Mouse (Mus musculus): ENCODE results near the gene Cryaa.

The Cryaa gene

GRCm38 (mm10) chr17:31677507-31677906 is at the start of gene Cryaa:
TSS of gene Cryaa (plus strand) at chr17:31677807.
- no peak for DNase-seq

GRCm38 (mm10) chr17:31627961-31628360 is 49.6 kb upstream of the Cryaa start:
- DNase-seq: no peak

- no peak for DNase-seq
These were observed 46.4 kb upstream of the Cryaa start for GRCm38 (mm10) chr17:31631081-31631800.

GRCm38 (mm10) chr17:31633007-31633406 is 44.6 kb upstream of the Cryaa start:
- no peak for DNase-seq

GRCm38 (mm10) chr17:31634896-31635295 is 42.7 kb upstream of the Cryaa start:
- DNase-seq: no peak

- no peak for DNase-seq
These were observed 41.8 kb upstream of the Cryaa start for GRCm38 (mm10) chr17:31635781-31636180.

- peak; percentile 16 for DNase-seq
These were observed 41.2 kb upstream of the Cryaa start for GRCm38 (mm10) chr17:31636277-31636941.

- DNase-seq: peak; percentile 84
These were observed 40.4 kb upstream of the Cryaa start, which contains the start of gene Cbs for GRCm38 (mm10) chr17:31636942-31637811. TSS of gene Cbs (minus strand) at chr17:31637238.

GRCm38 (mm10) chr17:31637866-31638570 is 39.6 kb upstream of the Cryaa start:
- DNase-seq: no peak

- DNase-seq: no peak
These were observed 38.0 kb upstream of the Cryaa start for GRCm38 (mm10) chr17:31639651-31640050.

GRCm38 (mm10) chr17:31642331-31642730 is 35.3 kb upstream of the Cryaa start:
- no peak for DNase-seq

GRCm38 (mm10) chr17:31642913-31643312 is 34.7 kb upstream of the Cryaa start:
- no peak for DNase-seq

GRCm38 (mm10) chr17:31646199-31647002 is 31.2 kb upstream of the Cryaa start:
- no peak for DNase-seq

- no peak for DNase-seq
These were observed 25.5 kb upstream of the Cryaa start for GRCm38 (mm10) chr17:31652152-31652551.

- no peak for DNase-seq
These were observed 24.3 kb upstream of the Cryaa start for GRCm38 (mm10) chr17:31653277-31653676.

- no peak for DNase-seq
These were observed 22.2 kb upstream of the Cryaa start for GRCm38 (mm10) chr17:31655366-31655765.

GRCm38 (mm10) chr17:31656682-31657081 is 20.9 kb upstream of the Cryaa start:
- DNase-seq: no peak

- DNase-seq: no peak
These were observed 20.2 kb upstream of the Cryaa start for GRCm38 (mm10) chr17:31657141-31657983.

- DNase-seq: no peak
These were observed 19.5 kb upstream of the Cryaa start for GRCm38 (mm10) chr17:31658136-31658467.

GRCm38 (mm10) chr17:31658468-31659185 is 19.0 kb upstream of the Cryaa start, which contains the start of gene U2af1:
TSS of gene U2af1 (minus strand) at chr17:31658892.
- DNase-seq: peak; percentile 99
